Mouse (Mus musculus): ENCODE measurements at regions not wholly inside any gene's neighbourhood (a gene's known extent, or its start where the extent isn't known, plus 50 kb on each side); places are given as distances from the start of the nearest gene placed in this dataset.

DNA sequence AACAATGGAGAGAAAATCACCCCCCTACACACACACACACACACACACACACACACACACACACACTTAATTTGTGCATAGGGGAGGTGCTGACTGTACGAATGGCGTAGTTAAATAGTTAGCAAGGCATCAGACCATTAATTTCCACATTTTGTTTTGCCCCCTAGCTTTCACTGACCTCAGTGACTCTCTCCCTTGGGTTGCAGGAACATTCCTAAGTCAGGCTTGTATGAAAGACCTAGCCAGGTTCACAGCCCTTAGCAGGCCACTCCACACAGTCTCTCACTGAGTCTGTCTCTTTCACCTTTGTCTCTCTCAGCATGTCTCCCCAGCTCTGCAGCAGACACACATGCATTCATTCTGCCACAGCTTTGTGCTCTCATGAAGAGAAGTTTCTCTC lies 101.6 kb upstream of the Bank1 start:
- Histone ChIP-seq H3K36me3 (replicated peaks in 1 of 2; ENCODE audit: control insufficient read depth in 1 of 2, insufficient read depth in 1 of 2, low read length in 1 of 2) (no peaks in the 10 kb centered on the region), H3K4me3 (replicated peaks in 1 of 3; ENCODE audit: low read depth in 2 of 3, low read length in 2 of 3, poor library complexity in 1 of 3) (no peak overlapping the region), H3K27me3 (replicated peaks) (no peaks in the 10 kb centered on the region), H3K4me1 (ENCODE audit: control insufficient read depth in 1 of 2, insufficient read depth in 2 of 2) (peaks cover 0 to 4% of the 10 kb centered on the region in 2 experiments; a peak in 1 of 4 replicates), H3K9me3 (replicated peaks; ENCODE audit: low read length) (no peaks in the 10 kb centered on the region), H3K79me2 (replicated peaks; ENCODE audit: control insufficient read depth, extremely low read depth, insufficient read depth, poor library complexity, severe bottlenecking) (no peaks in the 10 kb centered on the region), H3K27ac (ENCODE audit: insufficient read depth, low read depth) (no peak overlapping the region), H3K4me2 (ENCODE audit: insufficient read depth, low read depth, poor library complexity, severe bottlenecking) (no peak overlapping the region), H3K9ac (ENCODE audit: insufficient read depth, low read depth) (no peak overlapping the region)
- DNase-seq (ENCODE audit: extremely low read depth): no peak
- dilution Hi-C loops (cut with MboI; ENCODE audit: extremely low pct_ligation_motif_present, extremely low pct_unique_long_range_greater_than_20kb, low sequenced_read_pairs) (no loop called here), in situ Hi-C loops (cut with MboI; ENCODE audit: low pct_ligation_motif_present, low pct_unique_long_range_greater_than_20kb, low sequenced_read_pairs) (no loop called here)
- no peak for TF ChIP-seq POLR2A (IDR thresholded peaks at IDR 0.05; ENCODE audit: low read depth, low read length)
- TF ChIP-seq MAFK (IDR thresholded peaks at IDR 0.05; ENCODE audit: insufficient replicate concordance, low read length): no peak

DNA sequence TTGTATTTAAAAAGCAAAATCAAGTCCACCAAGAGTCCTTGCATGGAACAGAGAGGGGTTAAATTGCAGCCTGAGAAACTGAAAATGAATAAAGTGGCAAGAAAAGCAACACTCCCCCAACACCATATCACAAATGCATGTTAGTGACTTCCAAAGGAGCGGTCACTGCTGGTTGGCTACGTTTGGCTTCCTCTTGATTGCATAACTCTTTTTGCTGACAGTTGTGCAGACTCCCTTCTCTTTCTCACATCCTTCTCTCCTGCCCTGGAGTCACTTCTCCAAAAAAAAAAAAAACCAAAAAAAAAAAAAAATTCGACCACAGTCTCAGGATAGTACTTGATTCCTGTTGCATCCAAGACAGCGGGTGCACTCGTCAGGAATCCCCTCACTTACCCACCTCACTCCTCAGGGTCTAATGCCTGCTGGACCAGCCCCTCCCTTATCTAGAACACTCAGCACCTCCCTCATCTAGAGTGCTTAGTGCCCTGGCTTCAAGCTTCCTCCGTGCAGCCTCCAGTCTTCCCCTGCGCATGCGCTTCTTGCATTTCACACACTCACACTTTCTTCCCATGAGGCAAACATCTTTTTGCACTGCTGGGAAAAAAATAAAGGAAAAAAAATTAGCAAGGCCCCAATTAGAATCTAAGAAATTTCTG lies 100.8 kb upstream of the Bank1 start:
- no peak overlapping the region for H3K4me3 ChIP-seq (replicated peaks in 1 of 3; ENCODE audit: low read depth in 2 of 3, low read length in 2 of 3, poor library complexity in 1 of 3)
- dilution Hi-C loops (cut with MboI; ENCODE audit: extremely low pct_ligation_motif_present, extremely low pct_unique_long_range_greater_than_20kb, low sequenced_read_pairs) (no loop called here), in situ Hi-C loops (cut with MboI; ENCODE audit: low pct_ligation_motif_present, low pct_unique_long_range_greater_than_20kb, low sequenced_read_pairs) (no loop called here)

DNA sequence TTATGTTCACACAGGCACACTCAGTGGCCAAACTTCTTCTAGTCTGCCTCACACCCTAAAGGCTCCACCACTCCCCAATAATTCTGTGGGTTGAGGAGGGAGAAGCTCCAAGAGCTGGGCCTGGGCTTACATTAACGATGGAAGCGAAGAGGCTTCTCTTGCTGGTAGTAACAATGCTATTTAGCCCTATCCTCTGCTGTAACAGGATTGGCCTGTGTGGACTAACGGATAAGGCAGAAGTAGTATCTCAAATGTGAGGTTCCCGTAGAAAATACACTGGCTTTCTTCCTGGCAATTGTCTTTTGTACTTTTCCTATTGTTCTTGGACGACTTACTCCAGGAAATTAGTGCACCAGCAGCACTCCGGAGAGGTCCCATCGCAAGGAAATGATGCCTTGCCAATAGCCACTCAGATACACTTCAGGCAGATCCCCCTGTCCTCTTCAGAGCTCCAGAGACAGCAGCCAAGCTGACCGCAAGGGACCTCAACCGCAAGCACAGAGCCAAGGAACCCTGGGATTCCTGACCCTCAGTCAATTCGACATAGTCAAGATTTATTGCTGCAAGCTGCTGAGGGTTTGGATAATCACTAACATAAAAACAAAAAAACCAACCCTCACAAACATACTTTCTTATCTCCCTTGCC lies 96.2 kb upstream of the Bank1 start:
- TF ChIP-seq ZMIZ1 (IDR thresholded peaks at IDR 0.05; ENCODE audit: low read depth, low read length): no peak
- no peak for TF ChIP-seq SIN3A (IDR thresholded peaks at IDR 0.05; ENCODE audit: low read length)
- no peak for TF ChIP-seq MAFK (IDR thresholded peaks at IDR 0.05; ENCODE audit: insufficient replicate concordance, low read length)
- no peak for TF ChIP-seq JUN (IDR thresholded peaks at IDR 0.05; ENCODE audit: insufficient read depth, low read depth, low read length)
- no peak for TF ChIP-seq IRF4 (IDR thresholded peaks at IDR 0.05; ENCODE audit: low read depth, low read length)
- no peak for TF ChIP-seq USF2 (conservative IDR thresholded peaks at IDR 0.05; ENCODE audit: low read depth, low read length)
- Histone ChIP-seq H3K79me2 (replicated peaks; ENCODE audit: control insufficient read depth, extremely low read depth, insufficient read depth, poor library complexity, severe bottlenecking) (no peaks in the 10 kb centered on the region), H3K27ac (ENCODE audit: insufficient read depth, low read depth) (no peak overlapping the region), H3K9me3 (replicated peaks; ENCODE audit: low read length) (no peaks in the 10 kb centered on the region), H3K4me2 (ENCODE audit: insufficient read depth, low read depth, poor library complexity, severe bottlenecking) (no peak overlapping the region), H3K36me3 (replicated peaks in 1 of 2; ENCODE audit: control insufficient read depth in 1 of 2, insufficient read depth in 1 of 2, low read length in 1 of 2) (no peaks in the 10 kb centered on the region), H3K9ac (ENCODE audit: insufficient read depth, low read depth) (no peak overlapping the region), H3K4me3 (replicated peaks in 1 of 3; ENCODE audit: low read depth in 2 of 3, low read length in 2 of 3, poor library complexity in 1 of 3) (no peak overlapping the region), H3K4me1 (ENCODE audit: control insufficient read depth in 1 of 2, insufficient read depth in 2 of 2) (no peaks in the 10 kb centered on the region), H3K27me3 (replicated peaks) (no peaks in the 10 kb centered on the region)
- dilution Hi-C loops (cut with MboI; ENCODE audit: extremely low pct_ligation_motif_present, extremely low pct_unique_long_range_greater_than_20kb, low sequenced_read_pairs) (no loop called here), in situ Hi-C loops (cut with MboI; ENCODE audit: low pct_ligation_motif_present, low pct_unique_long_range_greater_than_20kb, low sequenced_read_pairs) (no loop called here)
- DNase-seq (ENCODE audit: extremely low read depth): no peak

More for the DNA sequence above, 100.8 kb upstream of the Bank1 start:
- H3K79me2 ChIP-seq (replicated peaks; ENCODE audit: control insufficient read depth, extremely low read depth, insufficient read depth, poor library complexity, severe bottlenecking): no peaks in the 10 kb centered on the region
- DNase-seq (ENCODE audit: extremely low read depth): no peak
- no peak overlapping the region for H3K4me2 ChIP-seq (ENCODE audit: insufficient read depth, low read depth, poor library complexity, severe bottlenecking)
- 0 out of 4 replicates have a peak, but pooled peaks cover 0 to 2% of the 10 kb centered on the region in 2 experiments for H3K4me1 ChIP-seq (ENCODE audit: control insufficient read depth in 1 of 2, insufficient read depth in 2 of 2)
- TF ChIP-seq POLR2A (IDR thresholded peaks at IDR 0.05; ENCODE audit: low read depth, low read length) (no peak), CHD1 (IDR thresholded peaks at IDR 0.05; ENCODE audit: low read depth, low read length) (no peak), HCFC1 (IDR thresholded peaks at IDR 0.05; ENCODE audit: low read depth, low read length) (no peak), ZNF384 (IDR thresholded peaks at IDR 0.05; ENCODE audit: low read depth, low read length) (peak; percentile 54)
- H3K36me3 ChIP-seq (replicated peaks in 1 of 2; ENCODE audit: control insufficient read depth in 1 of 2, insufficient read depth in 1 of 2, low read length in 1 of 2): no peaks in the 10 kb centered on the region
- H3K9ac ChIP-seq (ENCODE audit: insufficient read depth, low read depth): no peak overlapping the region
- H3K9me3 ChIP-seq (replicated peaks; ENCODE audit: low read length): no peaks in the 10 kb centered on the region
- no peaks in the 10 kb centered on the region for H3K27me3 ChIP-seq (replicated peaks)
- H3K27ac ChIP-seq (ENCODE audit: insufficient read depth, low read depth): no peak overlapping the region

All from CH12.LX (cell line).